Mouse (Mus musculus): ENCODE results near the gene Foxp1. TPM values are rescaled to one million over a fixed set of nuclear protein-coding genes. Genes with fewer than 3 reads are reported as not detected.

Gene Foxp1
- polyA plus RNA-seq, 1 experiment from 2014 or later, result 91.9 TPM

DNA sequence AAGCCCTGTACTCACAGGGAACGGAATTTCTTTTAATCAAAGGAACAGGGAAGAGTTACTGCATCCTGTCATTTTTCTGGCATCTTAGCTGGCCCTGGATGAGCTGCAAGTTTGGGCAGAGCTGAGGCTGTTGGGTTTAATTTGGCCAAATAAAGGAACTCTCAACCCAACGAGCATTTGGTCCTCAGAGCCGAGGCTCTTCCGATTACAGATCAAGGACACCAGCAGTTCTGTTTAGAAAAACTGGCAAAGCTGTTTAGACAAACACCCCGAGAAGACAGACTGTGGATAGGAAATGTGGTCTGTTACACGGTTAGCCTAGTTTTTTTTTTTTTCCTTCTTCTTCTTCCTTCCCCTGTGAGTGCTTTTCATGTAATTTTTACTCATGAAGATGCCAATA is 158.0 kb downstream of the Foxp1 start:
- no peak overlapping the region for H3K9ac ChIP-seq (ENCODE audit: low read depth, low read length)
- no peaks in the 10 kb centered on the region for H3K27me3 ChIP-seq (ENCODE audit: control insufficient read depth, insufficient read depth, low read length)
- no peaks in the 10 kb centered on the region for H3K9me3 ChIP-seq (ENCODE audit: control insufficient read depth, low read length)
- no peak for DNase-seq (ENCODE audit: low spot score)
- WGBS, result 82% methylated on average over 6 of the region's 6 CpGs
- H3K4me3 ChIP-seq (ENCODE audit: low read depth, low read length), result no peak overlapping the region
- H3K4me1 ChIP-seq (replicated peaks; ENCODE audit: control insufficient read depth, insufficient read depth, low read length), result no peaks in the 10 kb centered on the region
- no peak for ATAC-seq (ENCODE audit: low FRiP score)
- H3K36me3 ChIP-seq (ENCODE audit: control insufficient read depth, insufficient read depth, low read length), result no peaks in the 10 kb centered on the region
- H3K27ac ChIP-seq (ENCODE audit: low read depth, low read length), result no peak overlapping the region
- no peak overlapping the region for H3K4me2 ChIP-seq (replicated peaks; ENCODE audit: low read depth, low read length)

DNA sequence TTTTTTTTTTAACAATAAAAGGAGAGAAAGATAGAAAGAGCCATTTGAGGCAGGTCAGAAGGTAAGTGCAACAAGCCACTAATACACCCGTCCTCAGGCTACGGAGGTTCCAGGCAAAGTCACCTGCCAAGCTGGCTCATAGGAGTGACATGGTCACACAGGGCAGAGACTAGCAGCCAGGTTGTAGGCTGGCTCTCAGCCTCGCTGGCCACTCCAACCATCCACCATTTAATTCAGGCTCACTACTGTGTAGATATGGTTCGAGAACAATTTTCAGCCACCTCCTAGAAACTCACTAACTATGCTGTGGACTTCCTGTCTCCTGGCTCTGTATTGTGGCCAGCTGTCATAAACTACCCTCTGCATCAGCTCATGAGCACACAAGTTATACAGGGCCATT is 161.9 kb downstream of the Foxp1 start:
- no peaks in the 10 kb centered on the region for H3K27me3 ChIP-seq (ENCODE audit: control insufficient read depth, insufficient read depth, low read length)
- H3K4me3 ChIP-seq (ENCODE audit: low read depth, low read length), result no peak overlapping the region
- H3K27ac ChIP-seq (ENCODE audit: low read depth, low read length), result no peak overlapping the region
- H3K36me3 ChIP-seq (ENCODE audit: control insufficient read depth, insufficient read depth, low read length), result no peaks in the 10 kb centered on the region
- no peak for DNase-seq (ENCODE audit: low spot score)
- WGBS, result 94% methylated on average over 4 of the region's 4 CpGs
- no peak for ATAC-seq (ENCODE audit: low FRiP score)
- no peaks in the 10 kb centered on the region for H3K9me3 ChIP-seq (ENCODE audit: control insufficient read depth, low read length)
- H3K4me2 ChIP-seq (replicated peaks; ENCODE audit: low read depth, low read length), result no peak overlapping the region
- H3K4me1 ChIP-seq (replicated peaks; ENCODE audit: control insufficient read depth, insufficient read depth, low read length), result no peaks in the 10 kb centered on the region
- no peak overlapping the region for H3K9ac ChIP-seq (ENCODE audit: low read depth, low read length)

DNA sequence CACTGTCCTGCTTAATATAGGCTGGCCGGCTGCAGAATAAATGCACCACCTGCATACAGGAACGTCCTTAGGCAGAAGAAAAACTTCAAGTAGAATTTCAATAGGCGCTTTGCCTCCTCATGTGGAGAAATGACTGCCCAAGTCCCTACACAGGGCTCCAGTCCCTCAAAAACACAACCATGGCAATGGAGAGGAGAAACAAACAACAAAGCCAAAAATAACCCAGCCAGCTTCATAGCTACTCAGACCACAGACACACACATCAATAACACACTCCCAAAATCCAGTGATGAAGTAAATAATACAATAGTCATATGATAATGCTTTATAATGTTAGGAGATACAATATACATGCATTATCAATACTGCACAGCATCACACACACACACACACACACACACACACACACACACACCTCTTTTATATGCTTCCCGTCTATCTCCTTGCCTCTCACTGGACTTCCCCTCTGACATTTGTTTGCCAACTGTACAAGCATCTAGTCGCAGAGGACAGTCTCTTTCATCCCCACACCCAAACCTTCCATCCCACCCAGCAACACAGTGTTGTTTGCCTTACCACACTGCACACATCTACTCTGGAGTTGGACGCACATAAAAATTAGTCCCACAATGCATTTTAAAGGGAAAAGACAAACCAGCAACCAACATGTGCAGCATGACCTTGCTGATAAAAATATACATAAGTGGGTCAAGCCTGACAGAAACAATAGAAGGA is 162.6 kb downstream of the Foxp1 start:
- no peaks in the 10 kb centered on the region for H3K36me3 ChIP-seq (ENCODE audit: control insufficient read depth, insufficient read depth, low read length)
- WGBS, result 84% methylated on average over 6 of the region's 6 CpGs

DNA sequence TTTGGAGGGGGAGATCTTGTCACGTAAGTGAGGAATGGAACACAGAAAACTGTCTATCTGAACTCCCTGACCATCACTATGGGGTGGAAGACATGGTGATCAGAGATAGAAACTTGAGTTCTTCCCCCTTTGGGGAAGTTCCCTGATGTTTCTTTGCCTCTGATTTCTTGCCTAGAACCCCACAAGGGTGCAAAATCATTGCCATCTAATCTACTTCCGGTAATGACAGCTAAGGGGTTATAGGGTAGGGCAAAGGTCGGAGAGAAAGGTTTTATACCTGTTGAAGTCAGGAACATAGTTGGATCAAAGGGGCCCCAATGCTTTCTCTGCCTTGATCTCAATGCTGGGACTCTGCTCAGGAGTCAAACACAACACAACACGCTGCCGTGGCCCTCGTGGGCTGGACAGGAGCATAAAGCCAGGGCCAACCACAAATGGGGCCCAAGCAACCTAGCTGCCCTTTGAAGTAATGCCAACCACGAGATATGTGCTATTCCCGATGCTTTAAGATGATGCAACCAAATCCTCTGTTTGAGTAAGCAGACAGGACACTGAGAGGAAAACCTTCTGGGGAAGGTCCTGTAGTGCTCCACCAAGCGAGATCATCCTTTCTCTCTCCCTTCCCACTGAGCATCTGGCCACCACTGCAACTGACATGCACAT is 163.4 kb downstream of the Foxp1 start:
- no peaks in the 10 kb centered on the region for H3K9me3 ChIP-seq (ENCODE audit: control insufficient read depth, low read length)
- no peaks in the 10 kb centered on the region for H3K4me1 ChIP-seq (replicated peaks; ENCODE audit: control insufficient read depth, insufficient read depth, low read length)
- no peak overlapping the region for H3K4me3 ChIP-seq (ENCODE audit: low read depth, low read length)
- no peaks in the 10 kb centered on the region for H3K36me3 ChIP-seq (ENCODE audit: control insufficient read depth, insufficient read depth, low read length)
- H3K9ac ChIP-seq (ENCODE audit: low read depth, low read length), result no peak overlapping the region
- ATAC-seq (ENCODE audit: low FRiP score), result no peak
- 84% methylated on average over 9 of the region's 9 CpGs for WGBS
- DNase-seq (ENCODE audit: low spot score), result no peak
- no peak overlapping the region for H3K4me2 ChIP-seq (replicated peaks; ENCODE audit: low read depth, low read length)
- H3K27ac ChIP-seq (ENCODE audit: low read depth, low read length), result no peak overlapping the region
- no peaks in the 10 kb centered on the region for H3K27me3 ChIP-seq (ENCODE audit: control insufficient read depth, insufficient read depth, low read length)

More for the DNA sequence above, 162.6 kb downstream of the Foxp1 start:
- no peaks in the 10 kb centered on the region for H3K9me3 ChIP-seq (ENCODE audit: control insufficient read depth, low read length)
- DNase-seq (ENCODE audit: low spot score) (no peak), ATAC-seq (ENCODE audit: low FRiP score) (no peak)
- no peaks in the 10 kb centered on the region for H3K4me1 ChIP-seq (replicated peaks; ENCODE audit: control insufficient read depth, insufficient read depth, low read length)
- no peak overlapping the region for H3K9ac ChIP-seq (ENCODE audit: low read depth, low read length)
- no peak overlapping the region for H3K4me2 ChIP-seq (replicated peaks; ENCODE audit: low read depth, low read length)
- H3K27me3 ChIP-seq (ENCODE audit: control insufficient read depth, insufficient read depth, low read length), result no peaks in the 10 kb centered on the region
- H3K27ac ChIP-seq (ENCODE audit: low read depth, low read length), result no peak overlapping the region
- no peak overlapping the region for H3K4me3 ChIP-seq (ENCODE audit: low read depth, low read length)

DNA sequence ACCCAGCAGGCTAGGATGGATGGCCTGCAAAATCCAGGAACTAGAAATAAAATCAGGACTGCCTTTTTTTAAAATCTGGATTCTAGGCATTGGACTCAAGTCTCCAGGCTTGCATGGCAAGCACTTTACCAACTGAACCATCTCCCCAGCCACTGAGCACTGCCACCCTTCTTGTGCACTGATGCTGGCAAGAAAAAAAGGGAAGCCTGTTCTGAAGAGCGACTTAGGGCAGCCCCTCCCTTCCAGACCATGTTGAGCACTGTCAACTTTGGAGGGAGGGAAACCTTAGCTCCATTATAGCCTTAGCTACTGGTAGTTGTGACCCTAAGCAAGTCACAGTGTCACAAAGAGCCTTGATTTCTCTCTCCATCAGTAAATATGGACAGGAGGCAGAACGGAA is 164.6 kb downstream of the Foxp1 start:
- no peaks in the 10 kb centered on the region for H3K27me3 ChIP-seq (ENCODE audit: control insufficient read depth, insufficient read depth, low read length)
- WGBS, result 94% methylated on average over 2 of the region's 2 CpGs
- H3K27ac ChIP-seq (ENCODE audit: low read depth, low read length), result no peak overlapping the region
- H3K4me3 ChIP-seq (ENCODE audit: low read depth, low read length), result no peak overlapping the region
- H3K36me3 ChIP-seq (ENCODE audit: control insufficient read depth, insufficient read depth, low read length), result no peaks in the 10 kb centered on the region
- no peaks in the 10 kb centered on the region for H3K4me1 ChIP-seq (replicated peaks; ENCODE audit: control insufficient read depth, insufficient read depth, low read length)
- ATAC-seq (ENCODE audit: low FRiP score) (no peak), DNase-seq (ENCODE audit: low spot score) (no peak)
- H3K9ac ChIP-seq (ENCODE audit: low read depth, low read length), result no peak overlapping the region
- no peaks in the 10 kb centered on the region for H3K9me3 ChIP-seq (ENCODE audit: control insufficient read depth, low read length)
- no peak overlapping the region for H3K4me2 ChIP-seq (replicated peaks; ENCODE audit: low read depth, low read length)

DNA sequence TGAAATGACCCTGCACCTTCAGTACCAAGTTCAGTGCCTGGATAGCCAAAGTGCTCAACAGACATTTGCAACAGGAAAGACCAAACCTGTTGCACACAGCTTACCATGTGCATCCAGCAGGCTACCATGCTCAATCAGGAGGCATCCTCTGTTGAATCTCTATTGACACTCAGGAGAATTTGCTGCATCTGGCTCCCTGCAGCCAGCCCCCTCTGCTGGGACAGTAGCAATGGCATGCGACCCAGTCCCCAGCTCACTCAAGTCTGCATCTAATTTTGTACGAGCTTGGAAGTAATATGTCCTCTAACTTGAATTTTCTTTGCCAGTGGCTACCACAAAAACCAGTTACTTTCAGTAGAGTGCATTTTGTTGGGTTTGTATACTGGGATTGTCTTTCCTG is 168.2 kb downstream of the Foxp1 start:
- H3K36me3 ChIP-seq (ENCODE audit: control insufficient read depth, insufficient read depth, low read length), result no peaks in the 10 kb centered on the region
- 64% methylated on average over 2 of the region's 2 CpGs for WGBS

DNA sequence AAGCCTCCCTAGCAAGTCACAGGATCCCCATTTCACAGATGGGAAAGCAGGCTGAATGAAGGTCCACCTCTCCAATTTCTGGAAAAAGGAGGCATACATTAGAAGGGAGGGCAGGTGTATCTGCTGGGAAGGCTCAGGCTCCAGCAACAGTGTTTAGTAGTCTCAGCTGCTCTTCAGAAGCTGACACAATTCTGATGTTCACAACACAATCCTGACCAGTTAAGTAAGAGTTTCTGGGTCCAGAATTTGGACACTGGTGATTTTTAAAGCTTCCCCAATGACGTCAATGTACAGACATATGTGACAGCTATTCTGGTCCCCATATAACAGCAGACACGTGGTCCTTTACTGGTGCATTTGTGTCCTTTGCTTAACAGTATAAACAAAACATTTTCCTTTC is 169.1 kb downstream of the Foxp1 start:
- no peaks in the 10 kb centered on the region for H3K36me3 ChIP-seq (ENCODE audit: control insufficient read depth, insufficient read depth, low read length)
- ATAC-seq (ENCODE audit: low FRiP score) (no peak), DNase-seq (ENCODE audit: low spot score) (no peak)
- no peak overlapping the region for H3K27ac ChIP-seq (ENCODE audit: low read depth, low read length)
- H3K4me2 ChIP-seq (replicated peaks; ENCODE audit: low read depth, low read length), result no peak overlapping the region
- no peak overlapping the region for H3K4me3 ChIP-seq (ENCODE audit: low read depth, low read length)
- H3K27me3 ChIP-seq (ENCODE audit: control insufficient read depth, insufficient read depth, low read length), result no peaks in the 10 kb centered on the region
- no peaks in the 10 kb centered on the region for H3K4me1 ChIP-seq (replicated peaks; ENCODE audit: control insufficient read depth, insufficient read depth, low read length)
- H3K9me3 ChIP-seq (ENCODE audit: control insufficient read depth, low read length), result no peaks in the 10 kb centered on the region
- no peak overlapping the region for H3K9ac ChIP-seq (ENCODE audit: low read depth, low read length)
- WGBS, result 86% methylated on average over 2 of the region's 2 CpGs

More for the DNA sequence above, 168.2 kb downstream of the Foxp1 start:
- ATAC-seq (ENCODE audit: low FRiP score), result no peak
- Histone ChIP-seq H3K4me2 (replicated peaks; ENCODE audit: low read depth, low read length) (no peak overlapping the region), H3K27ac (ENCODE audit: low read depth, low read length) (no peak overlapping the region), H3K4me1 (replicated peaks; ENCODE audit: control insufficient read depth, insufficient read depth, low read length) (no peaks in the 10 kb centered on the region), H3K9me3 (ENCODE audit: control insufficient read depth, low read length) (no peaks in the 10 kb centered on the region), H3K27me3 (ENCODE audit: control insufficient read depth, insufficient read depth, low read length) (no peaks in the 10 kb centered on the region), H3K9ac (ENCODE audit: low read depth, low read length) (no peak overlapping the region), H3K4me3 (ENCODE audit: low read depth, low read length) (no peak overlapping the region)
- DNase-seq (ENCODE audit: low spot score), result no peak

DNA sequence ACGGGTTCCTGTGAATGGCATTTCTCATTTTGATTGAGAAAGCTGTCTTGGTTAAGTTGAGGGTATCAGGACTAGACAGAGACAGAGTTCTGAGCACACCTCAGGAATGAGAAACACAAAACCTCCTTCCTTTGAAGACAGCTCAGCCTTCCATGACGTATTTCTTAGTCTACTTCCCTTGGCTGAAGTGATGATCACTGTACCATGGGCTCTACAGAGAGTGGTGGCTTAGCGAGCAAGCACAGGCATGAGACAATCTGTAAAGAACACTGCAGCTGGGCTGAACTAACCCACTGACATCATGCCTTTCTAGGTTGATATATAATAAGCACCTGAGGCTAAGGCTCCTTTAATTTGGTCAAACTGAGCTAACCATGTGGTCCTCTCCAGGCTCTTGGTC is 172.0 kb downstream of the Foxp1 start:
- ATAC-seq (ENCODE audit: low FRiP score), result no peak
- Histone ChIP-seq H3K9me3 (ENCODE audit: control insufficient read depth, low read length) (no peaks in the 10 kb centered on the region), H3K9ac (ENCODE audit: low read depth, low read length) (no peak overlapping the region), H3K4me2 (replicated peaks; ENCODE audit: low read depth, low read length) (no peak overlapping the region), H3K27ac (ENCODE audit: low read depth, low read length) (no peak overlapping the region), H3K27me3 (ENCODE audit: control insufficient read depth, insufficient read depth, low read length) (no peaks in the 10 kb centered on the region), H3K4me1 (replicated peaks; ENCODE audit: control insufficient read depth, insufficient read depth, low read length) (no peaks in the 10 kb centered on the region), H3K36me3 (ENCODE audit: control insufficient read depth, insufficient read depth, low read length) (no peaks in the 10 kb centered on the region), H3K4me3 (ENCODE audit: low read depth, low read length) (no peak overlapping the region)
- 92% methylated on average over 3 of the region's 3 CpGs for WGBS
- DNase-seq (ENCODE audit: low spot score), result no peak

DNA sequence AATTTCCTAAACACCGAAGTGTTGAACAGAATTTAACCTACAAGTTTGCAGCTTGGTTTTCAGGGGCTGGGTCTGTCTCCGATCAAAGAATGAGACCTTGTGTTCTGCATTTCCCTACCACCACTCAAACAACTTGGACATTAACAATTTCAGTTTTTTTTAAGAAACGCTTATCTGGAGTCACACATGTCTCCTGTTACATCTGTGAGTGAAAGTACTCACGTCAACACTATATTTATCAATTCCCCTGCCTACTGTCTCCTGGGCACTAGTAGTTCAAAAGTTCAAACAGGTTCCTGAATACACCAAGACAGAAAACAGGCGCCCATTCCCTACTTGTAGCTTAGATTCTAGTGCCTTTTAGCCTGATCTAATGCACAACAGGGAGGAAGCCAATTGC is 172.4 kb downstream of the Foxp1 start:
- ATAC-seq (ENCODE audit: low FRiP score), result no peak
- Histone ChIP-seq H3K36me3 (ENCODE audit: control insufficient read depth, insufficient read depth, low read length) (no peaks in the 10 kb centered on the region), H3K9me3 (ENCODE audit: control insufficient read depth, low read length) (no peaks in the 10 kb centered on the region), H3K4me3 (ENCODE audit: low read depth, low read length) (no peak overlapping the region), H3K4me1 (replicated peaks; ENCODE audit: control insufficient read depth, insufficient read depth, low read length) (no peaks in the 10 kb centered on the region), H3K9ac (ENCODE audit: low read depth, low read length) (no peak overlapping the region), H3K4me2 (replicated peaks; ENCODE audit: low read depth, low read length) (no peak overlapping the region), H3K27me3 (ENCODE audit: control insufficient read depth, insufficient read depth, low read length) (no peaks in the 10 kb centered on the region), H3K27ac (ENCODE audit: low read depth, low read length) (no peak overlapping the region)
- WGBS, result 80% methylated on average over 5 of the region's 5 CpGs
- DNase-seq (ENCODE audit: low spot score), result no peak

Measured in hindbrain, embryonic 11.5 days (tissue).